Mouse (Mus musculus) Patski (cell line): ENCODE results near the gene Man1c1. TPM values are rescaled to one million over a fixed set of nuclear protein-coding genes. Genes with fewer than 3 reads are reported as not detected.

Experiments
- ATAC-seq: fragments of 100-300 bp; one replicate; pipeline ENCODE4 v1.8.0; 2021
- CTCF ChIA-PET: fragments of 350-600 bp; sonication (Branson Sonifier 250); formaldehyde crosslinking; loops from one replicate; lab custom pipeline; 2022; ENCODE audit warnings: inconsistent platforms; lab: Charles Lee
- POLR2A ChIA-PET: fragments of 350-600 bp; sonication (Branson Sonifier 250); formaldehyde crosslinking; loops from one replicate; lab custom pipeline; 2022; ENCODE audit warnings: antibody characterized with exemption, inconsistent platforms; lab: Charles Lee
- DNase-seq: peaks from one replicate; pipeline ENCODE4 v3.0.0-alpha.2; 2011; ENCODE audit warnings: low read depth, low spot score
- H3K27me3 ChIP-seq: fragments of 371-371 bp; one replicate; pipeline ENCODE4 v1.5.1; 2021
- CTCF ChIP-seq: fragments of 100-300 bp; IDR thresholded peaks from one replicate; pipeline ENCODE4 v1.5.1; 2021
- in situ Hi-C: fragments of 300-500 bp; cut with MboI; formaldehyde crosslinking; loops from 3 replicates; pipeline ENCODE4 v1.11.1; 2018; ENCODE audit warnings: low pct_unique_long_range_greater_than_20kb, mixed read lengths
- polyA plus RNA-seq: library from polyadenylated mRNA; unstranded; gene quantifications from one replicate; pipeline ENCODE4 v1.2.3, GENCODE M21; 2021

The Man1c1 gene
- polyA plus RNA-seq, 1 experiment from 2014 or later: 16.2 TPM

GRCm38 (mm10) chr4:134723251-134723650, 19.2 kb upstream of the Man1c1 start:
- TF ChIP-seq CTCF: no peak
- ChIA-PET POLR2A (interaction anchor here (1.3 kb wide), 1 partner anchor 23 kb away, joined by 3 read pairs; no protein-coding TSS in a partner anchor), CTCF (interaction anchor here (1.3 to 2.5 kb wide), 2 partner anchors 10 to 70 kb away, joined by 4 to 9 read pairs; no protein-coding TSS in a partner anchor)
- no peak for ATAC-seq
- H3K27me3 ChIP-seq: no peaks in the 10 kb centered on the region
- no peak for DNase-seq
- in situ Hi-C loops: no loop called here

GRCm38 (mm10) chr4:134721076-134721475, 17.0 kb upstream of the Man1c1 start:
- POLR2A ChIA-PET: interaction anchor here (0.6 to 0.7 kb wide), 2 partner anchors 25 to 180 kb away, joined by 3 to 10 read pairs; no protein-coding TSS in a partner anchor
- in situ Hi-C loops: no loop called here

DNA sequence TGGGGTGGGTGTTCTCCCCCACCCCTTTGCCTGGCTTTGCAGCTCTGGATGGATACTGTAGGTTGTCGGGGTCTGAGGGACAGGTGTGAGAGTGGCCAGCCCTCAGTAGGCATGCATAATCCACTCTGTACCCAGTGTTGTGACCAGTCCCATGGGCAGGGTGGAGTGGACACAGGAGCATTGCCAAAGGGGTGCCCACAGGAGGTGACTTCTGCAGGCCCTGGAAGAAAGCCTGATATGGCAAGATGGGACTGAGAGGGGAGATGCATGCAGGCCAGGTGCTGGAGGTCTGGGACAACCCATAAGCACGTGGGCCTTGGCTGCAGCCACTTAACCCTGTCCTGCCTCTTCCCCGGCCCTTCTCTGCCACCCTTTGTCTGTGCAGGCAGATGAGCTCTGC, 16.3 kb upstream of the Man1c1 start:
- no peaks in the 10 kb centered on the region for H3K27me3 ChIP-seq

More at GRCm38 (mm10) chr4:134721076-134721475, 17.0 kb upstream of the Man1c1 start:
- no peaks in the 10 kb centered on the region for H3K27me3 ChIP-seq
- no peak for TF ChIP-seq CTCF
- no peak for ATAC-seq
- DNase-seq: no peak
- CTCF ChIA-PET: no interaction called here

DNA sequence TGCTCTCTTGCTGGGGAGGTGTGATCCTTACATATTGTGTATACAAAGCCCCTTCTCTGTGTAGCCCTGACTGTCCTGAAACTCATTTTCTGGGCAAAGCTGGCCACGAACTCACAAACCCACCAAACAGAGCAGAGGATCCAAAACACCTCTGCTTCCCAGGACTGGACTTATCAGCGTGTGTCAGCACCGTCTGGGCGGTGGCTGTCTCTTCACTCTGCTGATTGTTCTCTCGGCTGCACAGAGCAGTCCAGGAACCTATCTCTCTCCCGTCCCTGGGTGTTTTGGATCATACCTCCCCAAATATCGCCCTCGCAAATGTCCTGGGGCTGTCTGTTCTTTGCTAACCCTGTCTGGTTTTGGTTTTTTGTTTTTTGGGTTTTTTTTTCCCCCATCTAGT, 15.4 kb upstream of the Man1c1 start:
- in situ Hi-C loops: loop anchor here (10.0 kb wide), 1 partner anchor 175 kb away; no protein-coding TSS in a partner anchor
- ChIA-PET CTCF (no interaction called here), POLR2A (no interaction called here)
- no peak for TF ChIP-seq CTCF
- no peaks in the 10 kb centered on the region for H3K27me3 ChIP-seq
- no peak for DNase-seq
- no peak for ATAC-seq

More for the DNA sequence above, 16.3 kb upstream of the Man1c1 start:
- in situ Hi-C loops: no loop called here
- DNase-seq (no peak), ATAC-seq (no peak)
- ChIA-PET POLR2A (interaction anchor here (0.7 kb wide), 1 partner anchor 26 kb away, joined by 3 read pairs; no protein-coding TSS in a partner anchor), CTCF (no interaction called here)
- no peak for TF ChIP-seq CTCF

DNA sequence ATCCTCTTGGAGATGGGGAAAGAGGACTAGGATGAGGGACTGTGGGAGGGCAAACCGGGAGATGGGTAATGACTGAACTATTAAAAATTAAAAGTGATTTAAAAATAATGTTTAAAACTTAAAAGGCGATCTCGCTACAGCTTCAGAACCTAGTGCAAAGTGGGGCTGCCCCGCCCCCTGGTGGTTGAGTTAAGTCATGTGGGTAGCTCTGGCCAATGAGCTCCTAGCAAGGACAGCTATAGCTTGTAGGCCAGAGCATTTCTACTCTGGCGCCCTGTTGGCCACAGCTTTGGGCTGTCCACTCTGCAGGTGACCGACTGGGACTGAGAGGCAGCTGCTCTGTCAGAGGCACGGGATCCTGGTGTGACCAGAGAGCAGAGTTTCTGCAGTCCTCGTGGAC, 9.8 kb upstream of the Man1c1 start:
- POLR2A ChIA-PET: interaction anchor here (1.0 kb wide), 1 partner anchor 10 kb away, joined by 3 read pairs; the partner anchor contains the start of gene Man1c1
- peak; percentile 47 for ATAC-seq

GRCm38 (mm10) chr4:134705311-134705710, 1.2 kb upstream of the Man1c1 start:
- DNase-seq (no peak), ATAC-seq (no peak)
- no peak for TF ChIP-seq CTCF
- in situ Hi-C loops: no loop called here
- POLR2A ChIA-PET: interaction anchor here (0.6 kb wide), 1 partner anchor 28 kb away, joined by 3 read pairs; no protein-coding TSS in a partner anchor
- CTCF ChIA-PET: no interaction called here
- H3K27me3 ChIP-seq: no peaks in the 10 kb centered on the region

More for the DNA sequence above, 9.8 kb upstream of the Man1c1 start:
- no peak for DNase-seq
- TF ChIP-seq CTCF: peak; percentile 80
- H3K27me3 ChIP-seq: no peaks in the 10 kb centered on the region
- in situ Hi-C loops: loop anchor here (10.0 kb wide), 1 partner anchor 169 kb away; no protein-coding TSS in a partner anchor
- CTCF ChIA-PET: interaction anchor here (0.7 to 1.9 kb wide), 18 partner anchors 10 to 175 kb away, joined by 3 to 9 read pairs (median 3); partner anchors contain the start of genes Man1c1 and Selenon

DNA sequence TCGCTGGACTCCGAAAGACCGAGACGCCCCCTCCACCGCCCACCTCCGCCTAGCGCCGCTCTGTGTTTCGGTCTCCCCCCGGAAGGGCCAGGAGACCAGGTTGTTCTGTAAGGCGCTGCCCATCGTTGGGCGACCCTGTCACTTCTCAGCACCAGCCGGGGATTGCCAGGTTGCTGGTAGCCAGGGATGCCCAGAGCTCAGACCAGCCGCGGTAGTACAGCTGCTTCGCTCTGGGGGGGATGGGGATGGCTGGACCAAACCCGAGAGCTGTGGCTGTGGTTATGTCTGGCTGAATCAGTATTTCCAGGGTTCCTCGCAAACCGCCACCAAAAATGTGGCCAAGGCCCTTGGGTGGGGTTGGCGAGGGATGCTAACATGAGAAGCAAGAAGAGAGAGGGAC, 500 bp upstream of the Man1c1 start:
- DNase-seq (no peak), ATAC-seq (peak; percentile 17)
- H3K27me3 ChIP-seq: no peaks in the 10 kb centered on the region
- ChIA-PET POLR2A (interaction anchor here (0.6 to 1.1 kb wide), 4 partner anchors 10 to 121 kb away, joined by 3 read pairs; no protein-coding TSS in a partner anchor), CTCF (interaction anchor here (0.9 kb wide), 1 partner anchor 9 kb away, joined by 3 read pairs; no protein-coding TSS in a partner anchor)
- no peak for TF ChIP-seq CTCF
- in situ Hi-C loops: loop anchor here (5.0 kb wide), 1 partner anchor 67 kb away; no protein-coding TSS in a partner anchor

- peak; percentile 14 for ATAC-seq
- TF ChIP-seq CTCF: no peak
- CTCF ChIA-PET: interaction anchor here (0.9 to 1.7 kb wide), 4 partner anchors 11 to 116 kb away, joined by 3 to 7 read pairs (median 4); no protein-coding TSS in a partner anchor
- DNase-seq: no peak
- in situ Hi-C loops: loop anchor here (5.0 kb wide), 1 partner anchor 66 kb away; no protein-coding TSS in a partner anchor
- POLR2A ChIA-PET: interaction anchor here (0.6 to 1.7 kb wide), 4 partner anchors 31 to 119 kb away, joined by 3 to 4 read pairs (median 4); no protein-coding TSS in a partner anchor
- no peaks in the 10 kb centered on the region for H3K27me3 ChIP-seq
Observed at GRCm38 (mm10) chr4:134702981-134703834, 882 bp downstream of the Man1c1 start.

DNA sequence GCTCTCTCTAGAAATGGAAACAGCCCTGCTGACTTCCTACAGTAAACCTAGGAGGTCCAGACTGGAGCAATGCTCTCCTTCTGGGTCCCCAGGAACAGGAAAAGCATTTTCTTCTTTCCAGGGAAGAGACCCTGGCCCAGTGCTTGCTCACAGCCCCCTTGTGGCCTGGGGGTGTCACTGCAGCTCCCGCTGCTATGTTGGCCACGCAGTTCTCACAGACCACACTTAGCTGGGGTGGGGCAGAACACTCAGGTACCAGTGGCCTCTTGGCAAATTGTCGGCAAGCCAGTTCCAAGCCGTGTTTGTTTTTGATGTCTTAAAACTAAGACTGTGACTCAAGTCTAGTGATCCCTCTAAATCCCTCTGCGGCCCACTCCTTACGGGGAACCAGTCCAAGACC, 2.2 kb downstream of the Man1c1 start:
- H3K27me3 ChIP-seq: no peaks in the 10 kb centered on the region
- POLR2A ChIA-PET: interaction anchor here (1.7 kb wide), 1 partner anchor 30 kb away, joined by 4 read pairs; no protein-coding TSS in a partner anchor
- CTCF ChIA-PET: interaction anchor here (0.8 to 1.7 kb wide), 9 partner anchors 9 to 151 kb away, joined by 3 to 7 read pairs (median 3); no protein-coding TSS in a partner anchor
- TF ChIP-seq CTCF: no peak
- no peak for DNase-seq
- in situ Hi-C loops: loop anchor here (5.0 kb wide), 1 partner anchor 65 kb away; no protein-coding TSS in a partner anchor
- no peak for ATAC-seq

- ATAC-seq (no peak), DNase-seq (no peak)
- in situ Hi-C loops: loop anchor here (5.0 kb wide), 1 partner anchor 64 kb away; no protein-coding TSS in a partner anchor
- H3K27me3 ChIP-seq: no peaks in the 10 kb centered on the region
- ChIA-PET POLR2A (no interaction called here), CTCF (interaction anchor here (0.7 kb wide), 1 partner anchor 134 kb away, joined by 3 read pairs; no protein-coding TSS in a partner anchor)
- no peak for TF ChIP-seq CTCF
Observed at GRCm38 (mm10) chr4:134700911-134701310, 3.2 kb downstream of the Man1c1 start.
